Comparison of ENCODE assay signal across 9 mouse cellular contexts in genomic region chr9:107552690-107553393, GRCm38 (mm10). TPM values are rescaled to one million over a fixed set of nuclear protein-coding genes. Genes with fewer than 3 reads are reported as not detected.
A peak's percentile ranks its signal among the peaks of the same experiment; 100 is the strongest.
DNase-seq lines count a peak whose midpoint lies in the region; ATAC-seq lines count a peak whose summit lies in the region.
"Had no signal": no experiment of that assay in that cellular context is flagged by ENCODE, and none has a peak within 500 bp of the region (broad histone marks: within the 10 kb centered on the region; RNA-seq: fewer than 3 reads in every experiment).

No protein-coding gene starts in this region.

- WGBS in kidney, embryonic 15.5 days, result 65% methylated on average over 5 of the region's 5 CpGs
- whole genome bisulfite sequencing in embryonic facial prominence, embryonic 11.5 days, result 76% methylated on average over 5 of the region's 5 CpGs
- WGBS in hindbrain, embryonic 11.5 days, result 82% methylated on average over 5 of the region's 5 CpGs
- WGBS in liver, embryonic 15.5 days (ENCODE audit: insufficient replicate concordance), result 55% methylated on average over 5 of the region's 5 CpGs

- no peaks in the 10 kb centered on the region for H3K9me3 ChIP-seq in kidney, embryonic 15.5 days (replicated peaks)
- no peaks in the 10 kb centered on the region for H3K9me3 ChIP-seq in embryonic facial prominence, embryonic 11.5 days (replicated peaks; ENCODE audit: control insufficient read depth, low read length)
- H3K9me3 ChIP-seq in hindbrain, embryonic 11.5 days (ENCODE audit: control insufficient read depth, low read length), result no peaks in the 10 kb centered on the region
- no peaks in the 10 kb centered on the region for H3K9me3 ChIP-seq in liver, embryonic 15.5 days (replicated peaks)

- peaks cover 15% of the 10 kb centered on the region for H3K36me3 ChIP-seq in kidney, embryonic 15.5 days
- H3K36me3 ChIP-seq in embryonic facial prominence, embryonic 11.5 days (replicated peaks; ENCODE audit: control insufficient read depth, insufficient read depth, low read depth, low read length), result no peaks in the 10 kb centered on the region; the same call in 1 of the 2 replicates
- 0 out of 2 replicates have a peak, but pooled peaks cover 3% of the 10 kb centered on the region for H3K36me3 ChIP-seq in hindbrain, embryonic 11.5 days (ENCODE audit: control insufficient read depth, insufficient read depth, low read length)
- H3K36me3 ChIP-seq in liver, embryonic 15.5 days (replicated peaks), result peaks cover 8% of the 10 kb centered on the region

- H3K4me2 ChIP-seq in kidney, embryonic 15.5 days, result peak overlapping the region; percentile 70
- peak overlapping the region; percentile 5; the same call in 1 of the 2 replicates for H3K4me2 ChIP-seq in embryonic facial prominence, embryonic 11.5 days (ENCODE audit: low read depth, low read length)
- no peak overlapping the region for H3K4me2 ChIP-seq in hindbrain, embryonic 11.5 days (replicated peaks; ENCODE audit: low read depth, low read length)
- peak overlapping the region; percentile 97 for H3K4me2 ChIP-seq in liver, embryonic 15.5 days

- peaks cover 66% of the 10 kb centered on the region for H3K4me1 ChIP-seq in kidney, embryonic 15.5 days
- H3K4me1 ChIP-seq in embryonic facial prominence, embryonic 11.5 days (ENCODE audit: control insufficient read depth, insufficient read depth, low read length), result no peaks in the 10 kb centered on the region; the same call in none of the 2 replicates
- peaks cover 14% of the 10 kb centered on the region; the same call in 1 of the 2 replicates for H3K4me1 ChIP-seq in hindbrain, embryonic 11.5 days (replicated peaks; ENCODE audit: control insufficient read depth, insufficient read depth, low read length)
- peaks cover 69% of the 10 kb centered on the region for H3K4me1 ChIP-seq in liver, embryonic 15.5 days (replicated peaks)

- peak overlapping the region; percentile 99 for H3K27ac ChIP-seq in kidney, embryonic 15.5 days
- no peak overlapping the region for H3K27ac ChIP-seq in embryonic facial prominence, embryonic 11.5 days (replicated peaks; ENCODE audit: low read depth, low read length)
- no peak overlapping the region for H3K27ac ChIP-seq in hindbrain, embryonic 11.5 days (ENCODE audit: low read depth, low read length)
- no peak overlapping the region for H3K27ac ChIP-seq in liver, embryonic 15.5 days (replicated peaks)

- H3K9ac ChIP-seq in kidney, embryonic 15.5 days, result peak overlapping the region; percentile 52
- H3K9ac ChIP-seq in embryonic facial prominence, embryonic 11.5 days (replicated peaks; ENCODE audit: low read length), result no peak overlapping the region; the same call in 1 of the 2 replicates
- no peak overlapping the region for H3K9ac ChIP-seq in hindbrain, embryonic 11.5 days (ENCODE audit: low read depth, low read length)
- H3K9ac ChIP-seq in liver, embryonic 15.5 days, result peak overlapping the region; percentile 94

- peak overlapping the region; percentile 79 for H3K4me3 ChIP-seq in kidney, embryonic 15.5 days (replicated peaks)
- H3K4me3 ChIP-seq in embryonic facial prominence, embryonic 11.5 days (ENCODE audit: low read depth, low read length), result no peak overlapping the region
- peak overlapping the region; percentile 77; the same call in 1 of the 2 replicates for H3K4me3 ChIP-seq in hindbrain, embryonic 11.5 days (ENCODE audit: low read depth, low read length)
- peak overlapping the region; percentile 83 for H3K4me3 ChIP-seq in liver, embryonic 15.5 days (replicated peaks)

- ATAC-seq in kidney, embryonic 15.5 days (replicated peaks; ENCODE audit: low FRiP score), result no peak
- ATAC-seq in embryonic facial prominence, embryonic 11.5 days (replicated peaks; ENCODE audit: insufficient number of reproducible peaks, low FRiP score, low TSS enrichment, low read depth), result no peak
- ATAC-seq in hindbrain, embryonic 11.5 days (ENCODE audit: low FRiP score), result no peak
- ATAC-seq in liver, embryonic 15.5 days (ENCODE audit: insufficient read depth), result no peak

- no peak for DNase-seq in kidney, postnatal 14 days
- no peak for DNase-seq in embryonic facial prominence, embryonic 11.5 days (ENCODE audit: low spot score)
- no peak for DNase-seq in hindbrain, embryonic 11.5 days (ENCODE audit: low spot score)
- no peak for DNase-seq in frontal cortex, postnatal 25 days (ENCODE audit: low spot score in 2 of 2)
- DNase-seq in right cerebral cortex, postnatal 25 days, result no peak
- no peak for DNase-seq in urinary bladder, postnatal 14 days (ENCODE audit: low spot score)

- H3K27me3 ChIP-seq in kidney, embryonic 15.5 days, result no peaks in the 10 kb centered on the region; the same call in 1 of the 2 replicates
- peaks cover 5% of the 10 kb centered on the region; the same call in 1 of the 2 replicates for H3K27me3 ChIP-seq in embryonic facial prominence, embryonic 11.5 days (ENCODE audit: control insufficient read depth, insufficient read depth, low read length)
- H3K27me3 ChIP-seq in hindbrain, embryonic 11.5 days (ENCODE audit: control insufficient read depth, insufficient read depth, low read length), result peaks cover 35% of the 10 kb centered on the region
- H3K27me3 ChIP-seq in liver, embryonic 15.5 days, result peaks cover 50% of the 10 kb centered on the region

RNA-seq across cellular contexts. Expression of gene Rassf1, which starts 1.5 kb away (rescaled TPM):
- polyA plus RNA-seq in kidney, embryonic 15.5 days (2015; fragmentation: Nextera tagmentation; extraction: Ambion mirVana), result 61.7 and 63.4 TPM in 2 replicates
- polyA plus RNA-seq in embryonic facial prominence, embryonic 11.5 days (2014; fragmentation: Nextera tagmentation; extraction: Ambion mirVana), result 42.4 and 43.3 TPM in 2 replicates
- polyA plus RNA-seq in hindbrain, embryonic 11.5 days (2014; fragmentation: Nextera tagmentation; extraction: Ambion mirVana), result 39.7 and 41.2 TPM in 2 replicates
- 15.8 and 18.7 TPM in 2 replicates for polyA plus RNA-seq in liver, embryonic 15.5 days (2015; fragmentation: Nextera tagmentation; extraction: Ambion mirVana)

RNA-seq across cellular contexts. Expression of gene Zmynd10, which starts 5.7 kb away (rescaled TPM):
- 1.2 and 2.9 TPM in 2 replicates for polyA plus RNA-seq in kidney, embryonic 15.5 days (2015; fragmentation: Nextera tagmentation; extraction: Ambion mirVana)
- polyA plus RNA-seq in embryonic facial prominence, embryonic 11.5 days (2014; fragmentation: Nextera tagmentation; extraction: Ambion mirVana), result 0.93 and 1.1 TPM in 2 replicates
- polyA plus RNA-seq in hindbrain, embryonic 11.5 days (2014; fragmentation: Nextera tagmentation; extraction: Ambion mirVana), result 3.7 and 5.0 TPM in 2 replicates
- polyA plus RNA-seq in liver, embryonic 15.5 days (2015; fragmentation: Nextera tagmentation; extraction: Ambion mirVana), result 0.64 and 1.0 TPM in 2 replicates
- polyA plus RNA-seq: erythroblast, embryonic 14.5 days had no signal

RNA-seq across cellular contexts. Expression of gene Tusc2, which starts 10.2 kb away (rescaled TPM):
- 46.5 and 46.8 TPM in 2 replicates for polyA plus RNA-seq in kidney, embryonic 15.5 days (2015; fragmentation: Nextera tagmentation; extraction: Ambion mirVana)
- polyA plus RNA-seq in embryonic facial prominence, embryonic 11.5 days (2014; fragmentation: Nextera tagmentation; extraction: Ambion mirVana), result 68.5 and 68.9 TPM in 2 replicates
- polyA plus RNA-seq in hindbrain, embryonic 11.5 days (2014; fragmentation: Nextera tagmentation; extraction: Ambion mirVana), result 88.2 and 92.4 TPM in 2 replicates
- polyA plus RNA-seq in liver, embryonic 15.5 days (2015; fragmentation: Nextera tagmentation; extraction: Ambion mirVana), result 34.1 and 36.1 TPM in 2 replicates

RNA-seq across cellular contexts. Expression of gene Nprl2, which starts 10.8 kb away (rescaled TPM):
- 44.4 and 46.8 TPM in 2 replicates for polyA plus RNA-seq in kidney, embryonic 15.5 days (2015; fragmentation: Nextera tagmentation; extraction: Ambion mirVana)
- polyA plus RNA-seq in embryonic facial prominence, embryonic 11.5 days (2014; fragmentation: Nextera tagmentation; extraction: Ambion mirVana), result 39.2 and 41.9 TPM in 2 replicates
- 46.2 and 46.5 TPM in 2 replicates for polyA plus RNA-seq in hindbrain, embryonic 11.5 days (2014; fragmentation: Nextera tagmentation; extraction: Ambion mirVana)
- polyA plus RNA-seq in liver, embryonic 15.5 days (2015; fragmentation: Nextera tagmentation; extraction: Ambion mirVana), result 11.2 and 13.2 TPM in 2 replicates

RNA-seq across cellular contexts. Expression of gene Cyb561d2, which starts 10.8 kb away (rescaled TPM):
- 31.5 and 33.9 TPM in 2 replicates for polyA plus RNA-seq in kidney, embryonic 15.5 days (2015; fragmentation: Nextera tagmentation; extraction: Ambion mirVana)
- polyA plus RNA-seq in embryonic facial prominence, embryonic 11.5 days (2014; fragmentation: Nextera tagmentation; extraction: Ambion mirVana), result 14.3 and 18.9 TPM in 2 replicates
- polyA plus RNA-seq in hindbrain, embryonic 11.5 days (2014; fragmentation: Nextera tagmentation; extraction: Ambion mirVana), result 19.6 and 21.2 TPM in 2 replicates
- polyA plus RNA-seq in liver, embryonic 15.5 days (2015; fragmentation: Nextera tagmentation; extraction: Ambion mirVana), result 13.1 and 13.2 TPM in 2 replicates

Comparison
In these comparisons a context has a peak if more than half of its experiments do, and no peak if none do; other contexts are left out.
1. H3K9ac ChIP-seq: peak in kidney, embryonic 15.5 days (single experiment) and liver, embryonic 15.5 days (single experiment); none in embryonic facial prominence, embryonic 11.5 days (single experiment) and hindbrain, embryonic 11.5 days (single experiment).